Mouse (Mus musculus) ovary, postnatal 14 days (tissue): ENCODE measurements around the gene Ecpas.

Source experiments
- DNase-seq: peaks from one replicate; pipeline ENCODE4 v3.0.0; 2022; ENCODE audit warnings: low spot score

Gene Ecpas

DNA sequence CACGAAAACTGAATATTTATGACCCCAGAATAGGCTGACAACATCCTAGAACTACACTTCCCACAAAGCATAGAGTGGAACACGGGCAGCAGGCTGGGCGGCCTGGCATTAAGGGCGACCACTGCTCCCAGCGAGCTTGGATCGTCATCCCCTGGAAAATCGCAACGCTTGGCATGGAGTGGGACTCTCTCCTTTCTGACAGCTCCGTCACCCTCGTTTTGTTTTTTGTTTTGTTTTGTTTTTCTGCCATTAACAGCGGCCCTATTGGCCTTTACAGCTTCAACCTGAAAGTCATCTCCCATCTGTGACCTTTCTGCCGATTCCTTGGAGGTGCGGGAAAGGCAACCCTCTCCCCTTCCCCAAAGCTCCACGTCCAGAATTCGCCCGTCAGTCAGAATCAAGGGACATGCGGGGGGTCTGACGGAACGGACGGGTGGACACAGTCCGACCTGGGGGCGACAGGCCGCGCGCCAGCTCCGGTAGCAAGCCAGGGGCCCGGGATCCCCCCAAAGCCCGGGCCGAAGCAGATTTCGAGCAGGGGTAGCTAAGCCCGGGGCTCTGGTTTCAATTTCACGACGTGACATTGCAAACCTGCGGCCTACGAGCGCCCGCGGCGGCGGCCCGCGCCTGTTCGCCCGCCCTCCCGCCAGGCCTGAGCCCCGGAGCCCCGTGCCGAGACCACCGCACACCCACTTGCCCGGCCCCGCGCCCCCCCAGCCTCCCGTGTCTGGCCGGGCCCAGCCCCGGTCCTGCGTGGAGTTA lies 1.3 kb downstream of the Ecpas start:
- DNase-seq, result peak; percentile 53

DNA sequence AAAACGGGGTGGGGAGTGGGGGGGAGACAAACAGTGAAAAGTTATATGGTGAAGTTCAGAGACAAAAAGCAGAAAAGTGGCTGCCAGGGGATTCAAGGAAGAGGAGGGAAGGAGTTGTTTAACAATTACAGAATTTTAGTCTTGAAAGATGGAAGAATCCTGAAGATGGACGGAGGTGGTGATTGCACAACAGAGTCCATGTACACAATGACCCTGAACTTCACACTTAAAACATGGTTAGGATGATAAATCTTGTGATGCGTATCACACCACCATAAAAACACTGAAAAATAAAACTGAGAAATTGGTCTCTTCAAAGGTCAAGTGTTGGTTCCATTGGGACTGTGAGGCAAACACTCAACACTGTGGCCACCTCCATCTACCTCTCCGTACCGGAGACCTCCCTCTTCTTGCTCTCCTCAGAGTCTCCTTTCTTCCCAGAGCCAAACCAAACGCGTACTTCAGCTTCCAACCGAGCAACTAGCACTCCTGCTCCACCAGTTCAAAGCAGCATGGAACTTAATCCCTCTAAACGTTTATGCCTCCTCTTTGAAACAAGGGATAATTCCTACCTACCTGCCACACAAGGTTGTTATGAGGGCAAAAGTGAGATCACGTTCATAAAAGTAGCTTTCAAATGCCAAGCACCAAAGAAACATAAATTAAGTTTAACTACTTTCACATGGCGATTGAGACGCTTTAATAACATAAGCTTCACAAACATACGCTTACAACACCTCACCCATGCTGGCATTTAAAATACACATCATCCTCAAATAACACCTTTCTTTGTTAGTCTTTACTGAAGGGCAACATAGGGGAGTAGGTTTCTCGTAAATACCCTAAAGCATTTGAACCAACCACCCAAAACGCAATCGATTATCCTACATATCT lies 2.1 kb downstream of the Ecpas start:
- no peak for DNase-seq

DNA sequence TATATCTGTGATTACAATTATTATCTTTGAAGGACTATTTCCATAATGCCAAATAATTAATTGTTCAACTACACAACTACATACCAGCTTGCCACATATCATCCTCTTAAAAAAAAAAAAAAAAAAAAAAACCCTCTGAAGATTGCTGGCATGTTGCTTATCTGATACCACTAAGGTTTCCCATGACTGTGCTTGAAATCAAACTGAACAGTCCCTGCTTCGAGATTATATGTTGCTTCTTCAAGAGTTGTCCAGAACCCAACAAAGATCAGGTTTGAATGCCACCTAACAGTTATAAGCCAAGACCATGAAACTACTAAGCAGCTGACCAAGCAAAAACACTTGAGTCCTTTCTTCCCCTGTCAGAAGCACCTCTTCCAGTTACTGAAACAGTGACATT lies 5.1 kb downstream of the Ecpas start:
- DNase-seq, result no peak

DNA sequence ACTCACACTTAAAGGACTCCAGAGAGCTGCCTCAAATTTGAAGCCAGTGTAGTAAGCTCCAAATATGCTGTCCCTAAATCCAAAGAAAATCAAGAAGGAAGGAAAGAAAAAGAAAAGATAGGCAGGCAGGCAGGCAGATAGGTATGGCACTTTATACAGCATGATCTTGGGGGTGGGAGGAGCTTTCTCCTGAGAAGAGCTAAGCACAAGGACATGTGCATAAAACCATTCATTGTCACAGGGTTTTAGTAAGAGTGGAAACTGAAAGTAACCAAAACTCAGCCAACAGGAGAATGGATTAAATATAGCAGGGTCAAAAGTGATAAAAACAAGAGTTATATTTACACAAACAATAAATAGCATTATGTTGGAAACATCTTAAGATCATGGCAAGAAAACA lies 14.2 kb downstream of the Ecpas start:
- no peak for DNase-seq

DNA sequence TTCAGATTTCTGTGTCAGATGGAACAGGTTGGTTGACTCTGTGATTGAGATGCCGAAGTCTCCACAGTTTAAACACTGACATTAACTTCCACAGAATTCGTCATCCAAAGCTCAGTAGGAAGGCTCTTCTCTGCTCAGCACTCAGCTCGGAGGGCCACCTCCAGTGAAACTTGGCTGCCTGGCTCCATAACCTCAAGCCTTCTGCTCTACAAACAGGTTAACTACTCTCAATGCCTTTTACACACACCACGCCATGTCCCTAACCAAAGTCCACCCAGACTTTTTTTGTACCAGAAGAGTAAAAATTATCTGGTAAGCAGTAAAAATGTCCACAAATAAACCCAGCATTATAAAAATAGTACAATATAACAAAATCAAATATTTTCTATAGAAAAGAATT lies 15.1 kb downstream of the Ecpas start:
- DNase-seq, result no peak

DNA sequence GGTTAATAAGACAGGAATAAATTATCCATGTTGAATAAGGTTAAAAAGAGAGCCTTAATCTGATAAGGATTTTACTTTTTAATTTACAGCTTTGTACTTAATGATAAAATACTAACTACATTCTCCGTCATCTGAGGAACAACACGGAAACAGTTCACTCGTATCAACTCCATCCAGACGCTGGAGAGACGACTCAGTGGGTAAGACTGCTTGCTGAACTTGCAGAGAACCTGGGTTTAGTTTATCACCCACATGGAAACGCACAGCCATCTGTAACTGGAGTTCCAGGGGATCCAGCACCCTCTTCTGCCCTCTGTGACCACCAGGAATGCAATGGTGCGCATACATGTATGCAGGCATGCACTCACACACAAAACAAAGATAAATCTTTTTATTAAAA lies 18.1 kb downstream of the Ecpas start:
- DNase-seq, result no peak

DNA sequence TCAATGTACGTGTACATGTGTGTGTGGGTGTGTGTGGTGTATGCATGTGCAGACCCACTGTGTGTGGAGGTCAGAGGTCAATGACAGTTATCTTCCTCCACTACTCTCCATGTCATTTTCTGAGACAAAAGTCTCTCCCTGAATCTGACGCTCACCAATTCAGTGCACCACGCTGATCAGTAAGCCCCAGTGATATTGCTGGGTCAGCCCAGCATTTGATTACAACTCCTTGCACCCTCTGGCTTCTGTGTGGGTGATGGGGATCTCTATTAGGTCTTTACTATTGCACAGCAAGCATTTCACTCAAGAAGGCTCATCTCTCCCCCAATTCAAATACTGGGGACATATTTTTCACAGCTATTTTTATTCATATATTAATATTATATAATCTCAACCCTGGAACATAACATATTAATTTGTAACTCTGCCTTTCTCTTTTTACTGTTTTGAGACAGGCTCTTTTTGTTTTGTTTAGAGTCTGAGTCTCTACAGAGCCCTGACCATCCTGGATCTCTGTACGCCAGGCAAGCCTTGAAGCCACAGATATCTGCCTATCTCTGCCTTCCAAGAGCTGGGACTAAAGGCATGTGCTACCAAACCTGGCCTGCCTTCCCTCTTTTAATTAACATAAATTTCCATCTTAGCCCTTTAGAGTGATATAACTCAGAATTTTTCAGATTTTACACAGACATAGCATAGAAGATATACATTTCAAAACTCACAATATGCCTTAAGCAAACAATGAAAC lies 22.3 kb downstream of the Ecpas start:
- no peak for DNase-seq

DNA sequence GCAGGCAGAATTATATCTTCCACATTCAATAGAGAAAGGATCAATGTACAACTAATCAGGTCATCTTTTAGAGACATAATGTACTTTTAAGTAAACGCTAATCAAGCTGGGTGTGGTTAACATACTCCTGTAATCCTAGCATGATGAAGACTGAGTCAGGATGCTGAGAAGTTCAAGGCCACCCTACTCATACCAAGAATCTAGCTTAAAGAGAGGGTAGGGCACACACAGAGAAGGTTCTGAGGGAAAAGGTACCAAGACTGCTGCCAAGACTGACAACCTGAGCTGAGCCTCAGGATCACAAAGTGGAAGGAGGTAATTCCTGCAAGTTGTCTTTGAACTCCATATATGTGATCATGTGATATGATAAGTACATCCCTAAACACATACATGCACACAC lies 24.0 kb downstream of the Ecpas start:
- DNase-seq, result no peak

DNA sequence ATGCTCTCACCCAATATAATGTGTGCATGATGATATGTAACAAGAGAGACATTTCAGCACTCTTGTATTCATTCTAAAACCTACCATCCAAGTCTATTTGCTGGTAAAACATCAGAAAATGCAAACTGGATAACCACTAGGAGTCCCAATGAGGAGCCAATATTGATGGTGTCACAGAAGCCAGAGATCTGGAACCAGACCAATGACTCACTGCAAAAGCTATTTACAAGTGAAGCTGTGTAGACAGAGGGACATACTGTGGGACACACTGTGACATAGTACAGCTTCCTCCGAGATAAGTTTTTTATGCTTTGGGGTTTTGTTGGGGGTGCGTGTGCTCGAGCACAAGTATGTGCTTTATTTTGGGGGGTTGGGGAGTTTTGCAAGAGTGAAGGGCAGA lies 24.9 kb downstream of the Ecpas start:
- DNase-seq, result no peak

DNA sequence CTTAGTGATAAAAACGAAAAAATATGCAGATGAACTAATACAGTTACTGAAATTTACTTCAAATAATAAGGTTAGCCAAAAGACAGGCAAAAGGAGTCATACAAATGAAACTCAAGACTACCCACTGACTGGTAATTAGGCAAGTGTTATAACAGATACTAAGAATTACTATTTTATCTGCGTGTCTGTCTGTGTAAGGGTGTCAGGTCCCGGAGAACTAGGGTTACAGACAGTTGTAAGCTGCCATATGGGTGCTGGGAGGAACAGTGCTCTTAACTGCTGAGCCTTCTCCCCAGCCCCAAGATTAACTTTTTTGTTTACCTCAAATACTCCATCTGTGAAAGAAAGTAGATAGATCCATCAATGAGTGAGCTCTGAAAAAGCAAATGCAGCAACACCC lies 25.8 kb downstream of the Ecpas start:
- DNase-seq, result no peak

DNA sequence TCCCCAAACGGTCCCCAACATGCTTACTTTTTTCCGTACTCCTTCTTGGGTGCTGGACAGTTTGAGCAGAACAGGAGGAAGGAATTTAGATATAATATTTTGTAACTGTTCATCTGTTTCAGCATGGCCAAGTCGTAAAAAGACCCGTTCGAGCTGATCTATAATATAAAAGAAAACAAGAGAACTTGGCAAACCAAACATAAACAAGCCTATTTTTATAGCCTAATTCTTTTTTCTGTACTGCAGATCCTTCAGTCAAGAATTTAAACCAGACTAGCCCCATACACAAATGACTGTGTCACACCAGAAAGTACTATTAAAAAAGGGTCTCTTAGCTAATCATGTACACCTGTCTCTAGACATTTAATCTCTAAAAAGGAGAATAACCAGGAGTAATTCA lies 27.2 kb downstream of the Ecpas start:
- DNase-seq, result no peak

DNA sequence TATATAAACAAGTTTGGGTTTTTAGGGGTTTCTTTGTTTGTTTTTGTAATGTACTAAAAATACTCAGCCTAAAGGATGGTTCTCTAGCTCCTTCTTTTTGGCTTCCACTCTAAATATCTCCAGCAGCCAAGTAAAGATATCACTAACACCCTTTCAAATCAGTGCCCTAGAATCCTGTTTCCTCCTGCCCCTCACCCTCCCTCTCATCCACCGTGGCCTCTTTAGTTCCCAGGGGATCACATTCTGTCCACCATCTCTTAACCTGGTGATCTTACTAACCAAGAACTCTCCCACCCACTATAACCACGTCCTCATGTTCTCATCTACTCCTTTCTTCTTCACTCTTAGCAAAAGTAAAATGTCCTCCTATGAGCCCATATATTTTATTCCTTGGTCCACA lies 28.7 kb downstream of the Ecpas start:
- no peak for DNase-seq

DNA sequence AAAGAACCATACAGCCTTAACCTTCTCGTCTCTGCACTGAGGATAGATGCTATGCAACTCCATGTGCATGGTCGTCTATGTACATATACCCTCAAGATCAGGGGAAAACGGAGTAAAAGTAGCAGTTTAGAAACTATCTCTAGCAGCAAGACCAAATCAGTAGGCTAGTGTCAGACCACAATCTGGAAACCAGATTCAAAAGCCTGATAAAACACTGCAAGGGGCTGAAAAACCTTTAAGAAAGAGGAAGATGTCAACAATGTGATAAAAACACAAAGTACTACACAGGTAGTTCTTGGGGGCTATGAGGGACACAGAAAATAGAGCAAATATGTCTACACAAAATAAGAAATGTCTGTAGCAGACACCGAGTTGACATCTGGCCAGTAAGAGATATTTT lies 38.2 kb downstream of the Ecpas start:
- DNase-seq, result no peak

DNA sequence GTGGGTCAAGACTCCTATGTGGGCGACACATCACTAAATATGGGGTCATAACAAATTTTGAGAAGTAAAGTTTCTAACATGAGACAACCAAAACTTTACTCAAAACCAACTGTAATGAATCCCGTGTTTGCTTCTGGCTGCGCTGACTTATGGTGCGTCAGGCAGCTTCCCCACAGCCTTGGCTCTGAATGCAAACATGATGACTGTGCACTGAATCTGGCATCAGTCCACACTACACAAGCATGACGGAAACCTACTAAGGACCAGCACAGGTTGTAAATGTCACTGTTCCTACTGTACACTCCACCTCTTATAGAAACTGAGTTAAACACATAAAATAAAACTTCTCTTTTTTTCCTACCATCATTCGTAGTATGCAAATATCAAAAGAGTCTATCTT lies 45.3 kb downstream of the Ecpas start:
- DNase-seq, result no peak

DNA sequence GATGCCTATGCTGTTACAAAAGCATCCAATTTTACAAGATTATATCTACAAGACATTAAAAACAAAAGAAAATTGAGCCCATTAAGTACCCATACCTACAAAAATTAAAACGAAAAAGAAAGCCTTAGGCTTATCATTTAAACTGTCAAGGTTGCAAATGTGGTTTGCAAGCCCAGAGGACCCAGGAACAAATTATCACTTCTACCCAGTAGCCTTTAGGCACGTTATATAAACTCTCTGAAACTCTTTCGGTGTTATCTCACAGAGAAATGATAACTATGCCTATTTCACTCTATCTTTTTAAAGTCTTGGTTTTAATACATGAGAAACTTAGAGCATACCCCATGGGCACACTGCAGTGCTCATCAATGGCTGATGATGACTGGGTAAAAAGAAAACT lies 79.6 kb downstream of the Ecpas start:
- DNase-seq, result no peak

DNA sequence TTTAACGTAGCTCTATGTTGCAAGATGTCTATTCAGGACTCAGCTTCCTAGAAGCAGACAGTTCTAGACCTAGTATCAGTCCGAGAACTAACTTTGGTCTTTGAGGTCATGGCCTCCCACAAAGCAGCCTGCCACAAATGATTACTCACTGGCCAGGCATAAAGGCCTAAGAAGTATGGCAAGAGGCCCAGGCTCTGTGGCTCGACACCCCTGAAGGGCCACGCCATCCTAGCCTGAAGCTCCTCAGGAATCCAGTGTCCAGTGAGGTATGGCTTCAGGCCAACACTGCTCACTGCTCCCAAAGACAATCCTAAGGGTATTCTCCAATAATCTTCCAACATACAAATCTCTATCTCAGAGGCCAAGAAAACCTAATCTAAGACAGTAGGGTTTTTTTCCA lies 86.6 kb downstream of the Ecpas start:
- no peak for DNase-seq

DNA sequence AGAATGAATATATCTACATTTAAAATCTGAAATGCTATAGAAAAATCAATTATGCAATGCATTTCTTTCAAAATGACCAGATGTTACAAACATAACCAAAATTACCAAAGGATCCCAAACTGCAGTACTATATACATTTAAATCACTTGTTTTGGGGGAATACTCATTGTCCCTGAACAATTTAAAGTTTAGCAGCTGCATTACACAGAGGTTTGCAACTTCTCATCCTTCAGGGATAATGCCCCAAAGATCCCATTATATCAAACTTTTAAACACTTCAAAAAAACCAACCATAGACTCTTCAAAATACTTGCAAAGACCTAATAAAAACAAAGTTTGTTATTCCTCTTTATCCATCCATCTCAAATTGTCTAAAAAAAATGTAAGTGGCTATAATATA lies 124.9 kb downstream of the Ecpas start, which contains the start of gene Olfr267:
Gene Olfr267, minus strand, starts transcription at position 101 of the 400 bp plus-strand sequence.
- DNase-seq, result no peak

DNA sequence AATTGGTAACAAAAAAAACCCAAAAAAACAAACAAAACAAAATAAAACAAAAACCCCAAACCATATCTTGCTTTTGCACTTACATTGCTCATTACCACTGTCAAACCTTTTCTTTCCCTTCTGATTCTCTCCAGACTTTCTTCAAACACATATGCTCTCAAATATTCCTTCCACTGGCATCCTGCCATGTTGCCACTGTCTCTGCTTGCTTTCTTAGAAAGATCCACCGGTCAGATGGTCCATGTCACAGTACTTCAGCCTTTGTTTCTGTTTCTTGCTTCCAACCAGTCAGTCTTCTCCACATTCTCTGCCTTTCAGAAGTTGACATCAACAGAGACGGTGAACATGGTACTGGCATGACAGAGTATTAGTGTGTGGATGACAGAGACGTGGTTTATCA lies 125.9 kb downstream of the Ecpas start:
- DNase-seq, result no peak

DNA sequence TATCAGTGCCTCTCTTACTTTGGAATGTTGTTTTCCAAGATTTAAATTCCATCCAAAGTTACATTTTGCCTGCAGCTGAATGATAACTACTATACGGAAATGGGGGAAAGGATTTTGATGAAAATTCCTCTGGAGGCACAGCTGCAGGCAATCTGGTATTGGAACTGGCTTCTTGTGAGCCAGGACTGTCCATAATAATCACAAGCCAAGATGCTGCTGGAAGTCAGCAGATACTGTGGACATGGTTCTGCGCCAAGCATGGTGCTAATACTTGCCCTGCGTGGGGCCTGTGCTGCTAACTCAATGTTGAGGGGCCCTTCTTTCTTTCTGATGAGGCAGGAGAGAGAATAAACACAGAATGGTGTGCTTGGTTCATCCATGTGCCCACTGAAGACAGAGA lies 149.1 kb downstream of the Ecpas start:
- no peak for DNase-seq

DNA sequence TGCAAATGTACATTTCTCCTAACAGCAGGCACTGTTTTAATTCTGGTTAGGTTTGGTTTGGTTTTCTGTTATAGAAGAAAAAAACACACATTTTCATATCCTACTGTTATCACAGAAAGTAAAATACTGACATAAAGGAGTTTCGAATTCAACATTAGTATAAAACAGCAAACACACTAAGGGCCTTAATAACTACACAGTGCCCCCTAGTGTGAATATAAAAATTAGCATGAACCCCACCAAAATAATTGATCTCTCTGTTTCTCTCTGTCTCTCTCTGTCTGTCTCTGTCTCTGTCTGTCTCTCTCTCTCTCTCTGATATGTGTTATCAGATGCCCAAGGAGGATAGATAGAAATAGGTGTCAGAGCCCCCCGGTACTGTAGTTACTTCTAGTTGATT lies 163.0 kb downstream of the Ecpas start:
- DNase-seq, result no peak

DNA sequence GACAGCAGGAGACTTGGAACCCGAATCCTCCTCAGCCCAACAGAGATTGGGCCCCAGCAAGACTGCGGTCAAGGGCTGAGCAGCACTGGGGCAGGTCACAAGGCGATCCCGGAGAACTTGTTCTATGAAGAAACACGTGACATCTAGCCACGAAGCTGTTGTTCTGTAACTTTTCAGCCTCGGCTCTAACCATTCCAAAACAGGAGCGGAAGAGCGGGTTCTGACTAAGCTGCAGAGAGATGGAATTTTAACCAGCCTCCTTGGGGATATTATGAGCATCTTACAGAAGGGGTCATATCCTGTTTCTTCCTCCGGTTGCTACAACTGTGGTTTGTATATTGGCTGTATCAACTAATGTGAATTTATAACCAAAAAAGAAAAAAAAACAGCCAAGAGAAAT lies 163.4 kb downstream of the Ecpas start:
- no peak for DNase-seq
